Mouse (Mus musculus) kidney, postnatal 4 days (tissue): ENCODE measurements around the gene Jade2.

Experiments
- DNase-seq, 2 experiments: peaks; one replicate each; pipeline ENCODE4 v3.0.0; 2021; ENCODE audit warnings: mixed read lengths in 2 of 2

Gene Jade2

GRCm38 (mm10) chr11:51857081-51857671 is at the start of gene Jade2:
Jade2 (minus strand) TSS chr11:51857653.
- DNase-seq, result peak; percentile 65 to 76

DNA sequence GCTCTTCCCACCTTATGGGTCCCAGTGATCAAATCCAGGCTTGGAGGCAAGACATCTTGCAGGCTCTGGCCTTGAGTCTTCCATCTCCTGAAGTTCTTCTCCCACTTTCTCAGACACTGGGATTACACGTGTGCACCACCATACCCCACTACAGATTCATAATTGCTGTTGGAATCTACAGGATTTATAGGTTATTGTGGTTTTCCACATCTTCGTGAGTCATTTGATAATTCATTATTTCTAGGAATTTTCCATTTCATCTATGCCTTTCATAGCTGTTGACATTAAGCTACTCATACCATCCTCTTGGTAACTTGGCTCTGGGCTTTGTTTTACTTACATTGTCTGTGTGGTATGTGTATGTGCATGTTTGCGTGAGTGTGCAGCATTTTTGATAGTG is 46.8 kb upstream of the Jade2 start:
- no peak for DNase-seq

GRCm38 (mm10) chr11:51899691-51900090 is 42.2 kb upstream of the Jade2 start:
- no peak for DNase-seq

DNA sequence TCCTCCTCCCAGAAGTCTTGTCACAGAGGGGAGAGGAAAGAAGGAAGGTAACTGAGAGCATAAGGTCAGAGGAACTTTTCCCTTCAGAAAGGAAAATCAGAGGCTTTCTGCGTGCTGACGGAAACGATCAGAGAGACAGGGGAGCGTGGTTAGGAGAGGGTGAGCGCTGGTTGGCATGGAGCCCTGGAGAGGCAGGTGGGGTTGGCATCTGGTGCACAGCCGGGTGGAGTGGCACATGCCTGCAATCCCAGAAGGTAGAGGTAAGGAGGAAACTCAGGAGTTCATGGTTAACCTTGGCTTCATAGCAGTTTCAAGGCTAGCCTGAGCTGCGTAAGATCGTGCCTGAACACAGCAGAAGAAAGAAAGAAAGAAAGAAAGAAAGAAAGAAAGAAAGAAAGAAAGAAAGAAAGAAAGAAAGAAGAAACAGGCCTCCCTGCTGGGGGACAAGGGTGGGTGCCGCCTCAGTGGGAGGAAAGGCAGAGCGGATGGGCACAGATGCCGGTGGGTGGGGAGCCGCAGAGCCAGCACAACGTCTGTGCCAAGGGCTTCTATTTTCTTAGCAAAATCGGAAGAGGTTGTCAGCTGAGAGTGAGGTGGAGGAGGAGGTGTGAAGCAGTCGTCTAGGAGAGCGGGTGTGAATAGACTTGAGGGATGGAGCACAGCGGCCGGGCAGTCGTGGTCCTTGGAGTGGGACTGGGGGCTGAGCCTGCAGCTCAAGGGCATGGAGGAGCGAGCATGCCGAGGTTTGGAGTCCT is 41.0 kb upstream of the Jade2 start:
- DNase-seq, result no peak

DNA sequence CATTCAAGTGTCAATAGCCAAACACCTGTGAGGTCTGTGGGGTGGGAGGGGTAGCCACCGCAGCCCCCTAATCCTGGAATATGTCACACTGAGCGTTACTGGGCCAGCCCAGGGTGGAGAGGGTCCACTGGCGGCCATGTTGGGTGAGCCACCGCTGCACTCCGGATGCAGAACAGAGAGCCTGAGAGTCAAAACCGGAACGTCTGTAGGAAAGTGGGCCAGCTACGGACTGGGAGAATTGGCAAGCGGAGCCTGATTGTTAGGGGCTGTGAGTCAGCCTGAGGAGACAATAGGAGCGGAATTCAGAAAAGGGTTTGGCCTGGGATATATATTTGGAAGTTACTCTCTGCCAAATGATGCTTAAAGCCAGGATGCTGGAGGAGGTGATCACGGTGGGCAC is 39.9 kb upstream of the Jade2 start:
- DNase-seq, result no peak

DNA sequence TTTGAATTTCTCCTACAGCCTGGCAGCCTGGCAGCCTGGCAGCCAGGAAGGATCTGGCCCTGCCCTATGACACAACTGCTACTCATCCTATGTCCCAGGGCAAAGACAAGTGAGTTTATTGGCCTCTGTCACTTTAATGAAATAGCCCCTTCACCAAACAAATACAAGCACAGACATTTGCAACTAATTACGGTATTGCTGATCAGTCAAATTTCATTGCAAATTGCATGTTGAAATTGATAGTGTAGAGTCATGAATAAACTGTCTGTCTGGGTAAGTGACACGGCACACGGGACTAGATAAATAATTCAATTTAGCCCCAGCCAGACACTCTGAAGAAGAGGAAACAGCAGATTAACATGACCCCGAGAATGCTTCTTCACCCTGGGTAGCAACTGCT is 38.6 kb upstream of the Jade2 start:
- DNase-seq, result no peak

DNA sequence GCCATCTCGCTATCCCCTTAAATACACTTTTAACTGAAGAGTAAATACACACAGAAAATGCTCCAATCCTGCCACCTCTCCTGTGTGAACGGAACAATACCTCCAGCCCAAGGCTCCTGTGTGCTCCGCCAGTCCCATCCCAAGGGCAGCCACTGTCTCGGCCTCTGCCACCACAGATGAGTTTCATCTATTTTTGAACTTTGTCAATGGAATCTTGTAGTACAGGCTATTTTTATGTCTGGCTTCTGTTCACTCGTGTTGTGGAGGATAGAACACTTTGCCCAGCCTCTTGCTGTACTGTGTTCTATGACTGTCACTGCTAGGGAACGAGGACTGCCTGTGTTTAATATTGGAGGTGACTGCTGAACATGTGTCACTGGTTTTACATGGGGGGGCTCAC is 28.2 kb upstream of the Jade2 start:
- no peak for DNase-seq

DNA sequence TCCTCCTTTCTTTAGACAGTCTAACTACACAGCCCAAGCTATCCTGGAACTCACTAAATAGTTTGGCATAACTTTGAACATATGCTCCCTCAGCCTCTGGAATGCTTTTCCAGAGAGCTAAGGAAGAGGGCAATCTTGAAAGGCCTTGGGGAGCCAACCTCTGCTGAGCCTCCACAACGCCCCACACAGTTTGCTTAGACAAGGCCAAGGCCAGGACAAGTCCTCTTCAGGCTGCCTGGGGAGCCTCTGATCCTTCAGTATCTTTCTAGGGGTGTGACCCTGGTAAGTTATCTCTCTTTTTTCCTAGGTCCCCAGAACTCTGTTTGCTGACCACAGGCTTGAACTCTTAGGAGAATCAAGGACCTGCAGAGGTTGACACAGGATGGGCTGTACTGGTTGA is 26.6 kb upstream of the Jade2 start:
- no peak for DNase-seq

DNA sequence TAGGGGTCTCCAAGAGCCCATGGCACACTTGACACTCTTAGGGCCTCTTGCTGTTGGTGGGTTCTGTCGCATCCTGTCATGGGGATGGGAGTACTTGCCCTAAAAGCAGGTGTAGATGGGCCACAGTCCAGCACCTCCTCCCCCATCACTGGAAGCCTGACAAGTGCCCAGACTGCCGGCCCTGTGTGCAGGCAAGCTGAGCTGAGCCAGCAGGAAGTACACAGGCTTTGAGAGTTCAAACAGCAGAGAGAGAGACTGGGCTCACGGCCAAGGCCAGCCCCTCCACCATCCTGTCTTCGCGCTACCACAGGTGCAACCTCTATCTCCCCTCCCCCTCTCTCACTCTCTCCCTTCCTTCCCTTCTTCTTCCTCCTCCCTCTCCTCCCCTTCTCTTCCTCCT is 26.2 kb upstream of the Jade2 start:
- peak; percentile 55 to 69 for DNase-seq

GRCm38 (mm10) chr11:51881776-51882175 is 24.3 kb upstream of the Jade2 start:
- DNase-seq, result no peak

DNA sequence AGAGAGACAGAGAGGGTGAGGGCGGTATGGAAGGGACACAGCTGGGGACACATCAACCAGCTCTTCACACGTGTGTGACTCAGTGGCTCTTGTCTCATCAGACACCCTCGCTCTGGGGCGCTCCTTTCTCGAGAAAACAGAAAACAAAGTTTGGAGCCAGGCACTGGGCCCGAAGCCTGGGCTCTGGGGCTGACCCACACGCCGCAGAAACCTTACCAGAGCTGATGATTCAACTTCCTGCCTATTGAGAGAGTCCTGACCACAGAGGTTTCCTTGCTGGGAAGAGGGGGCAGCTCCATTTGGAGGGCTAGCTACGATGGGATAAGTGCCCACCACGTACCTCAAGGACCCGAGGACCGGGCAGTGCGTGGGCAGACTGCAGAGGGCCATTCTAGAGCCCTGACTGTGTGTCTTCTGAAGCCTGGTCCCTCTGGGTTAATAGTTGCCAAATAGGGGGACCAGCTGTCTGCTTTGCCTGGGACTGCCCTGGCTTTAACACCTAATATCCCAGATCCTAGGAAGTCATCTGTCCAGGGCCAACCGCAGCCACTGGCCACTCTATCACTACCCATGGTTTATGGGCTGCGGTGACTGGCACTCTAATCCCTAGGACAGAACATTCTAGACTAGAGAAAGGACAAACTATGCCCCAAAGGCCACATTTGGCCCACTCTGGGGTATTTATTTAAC is 23.7 kb upstream of the Jade2 start:
- DNase-seq, result no peak

GRCm38 (mm10) chr11:51876943-51877344 is 19.5 kb upstream of the Jade2 start:
- peak; percentile 39 to 66 for DNase-seq

DNA sequence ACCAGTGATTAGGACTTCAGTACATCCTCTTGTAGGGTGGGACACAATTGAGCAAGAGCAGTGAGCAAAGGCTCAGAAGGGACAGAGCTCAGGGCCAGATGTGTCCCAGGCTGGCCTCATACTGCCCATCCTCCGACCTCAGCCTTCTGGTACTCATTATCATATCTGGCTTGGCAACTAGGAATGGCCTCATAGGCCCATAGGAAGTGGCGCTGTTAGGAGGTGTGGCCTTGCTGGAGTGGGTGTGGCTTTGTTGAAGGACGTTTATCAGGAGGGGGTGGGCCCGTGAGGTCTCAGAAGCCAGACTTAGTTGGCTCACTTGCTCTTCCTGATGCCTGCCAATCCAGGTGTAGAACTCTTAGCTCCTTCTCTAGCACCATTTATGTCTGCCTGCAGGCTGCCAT is 18.3 kb upstream of the Jade2 start:
- DNase-seq, result no peak

DNA sequence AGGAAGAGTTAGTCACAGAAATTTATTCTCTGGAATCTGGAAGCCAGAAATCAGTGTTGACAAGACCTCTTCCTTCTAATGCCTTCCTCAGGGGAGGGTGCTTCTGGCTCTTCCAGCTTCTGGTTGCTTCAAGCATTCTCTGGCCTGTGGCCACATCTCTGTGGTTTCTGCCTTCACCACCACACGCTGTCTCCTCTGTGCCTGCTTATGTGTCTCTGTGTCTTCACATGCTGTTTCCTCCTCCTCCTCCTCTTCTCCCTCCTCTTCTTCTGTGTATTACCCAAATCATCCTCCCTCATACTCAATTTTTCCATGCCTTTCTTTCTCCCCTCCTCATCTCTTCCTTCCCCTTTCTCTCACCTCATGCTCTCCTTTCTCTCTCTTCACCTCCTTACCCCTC is 17.6 kb upstream of the Jade2 start:
- DNase-seq, result no peak

DNA sequence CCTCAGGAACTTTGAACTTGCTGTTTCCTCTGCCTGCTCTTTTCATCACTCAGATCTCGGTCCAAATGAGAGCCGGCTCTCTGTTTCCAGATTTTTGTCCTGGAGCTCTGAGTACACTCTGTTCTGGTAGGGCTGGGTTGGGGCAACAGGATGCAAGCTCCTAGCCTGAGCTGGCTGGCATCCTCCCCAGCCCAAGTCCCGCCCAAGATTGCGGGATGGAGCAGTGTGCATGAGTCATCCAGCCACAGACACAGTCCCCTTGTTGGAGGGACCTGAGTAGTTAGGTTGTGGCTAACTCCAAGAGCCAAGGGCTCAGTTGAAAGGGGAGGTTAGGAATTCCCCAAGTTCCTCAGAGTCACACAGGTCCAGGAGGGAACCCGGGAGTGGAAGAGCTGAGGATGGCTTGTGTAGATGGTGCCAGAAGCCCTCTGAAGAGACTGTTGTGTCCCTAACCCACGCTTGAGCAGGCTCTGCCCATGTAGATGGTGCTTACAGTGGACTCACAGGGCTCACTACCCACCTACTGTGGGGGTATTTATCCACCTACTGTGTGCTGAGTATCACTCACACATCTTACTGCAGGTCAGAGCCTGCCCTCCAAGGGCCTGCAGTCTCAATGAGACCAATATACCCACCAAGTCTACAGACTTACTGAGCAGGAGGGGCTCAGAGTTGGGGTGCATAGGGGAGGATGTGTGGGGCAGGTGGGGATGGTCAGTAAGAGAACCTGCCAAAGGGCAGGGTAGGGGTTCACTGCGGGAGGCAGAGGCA is 17.0 kb upstream of the Jade2 start:
- DNase-seq, result peak; percentile 12 to 18

GRCm38 (mm10) chr11:51873141-51873540 is 15.7 kb upstream of the Jade2 start:
- DNase-seq, result no peak

GRCm38 (mm10) chr11:51867261-51867660 is 9.8 kb upstream of the Jade2 start:
- DNase-seq, result no peak

GRCm38 (mm10) chr11:51866020-51866419 is 8.6 kb upstream of the Jade2 start:
- no peak for DNase-seq

DNA sequence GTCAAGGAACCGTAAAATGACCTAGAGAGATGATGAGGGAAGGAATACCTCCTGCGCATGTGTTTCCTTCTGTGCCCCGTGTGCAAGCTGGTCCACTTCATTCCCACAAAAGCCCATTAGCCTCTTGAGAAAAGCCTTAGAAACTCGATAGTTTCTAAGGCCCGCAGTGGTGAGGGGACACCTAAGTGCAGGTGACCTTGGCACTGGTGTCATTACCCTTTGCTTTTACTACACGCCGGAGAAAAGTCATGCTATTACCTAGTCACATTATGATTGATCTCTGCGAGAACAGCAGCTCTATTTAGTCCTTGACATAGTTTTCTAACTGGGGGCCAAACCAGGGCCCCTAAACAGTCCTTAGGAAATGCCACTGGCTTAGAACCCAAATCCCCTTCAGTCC is 3.2 kb upstream of the Jade2 start:
- no peak for DNase-seq

DNA sequence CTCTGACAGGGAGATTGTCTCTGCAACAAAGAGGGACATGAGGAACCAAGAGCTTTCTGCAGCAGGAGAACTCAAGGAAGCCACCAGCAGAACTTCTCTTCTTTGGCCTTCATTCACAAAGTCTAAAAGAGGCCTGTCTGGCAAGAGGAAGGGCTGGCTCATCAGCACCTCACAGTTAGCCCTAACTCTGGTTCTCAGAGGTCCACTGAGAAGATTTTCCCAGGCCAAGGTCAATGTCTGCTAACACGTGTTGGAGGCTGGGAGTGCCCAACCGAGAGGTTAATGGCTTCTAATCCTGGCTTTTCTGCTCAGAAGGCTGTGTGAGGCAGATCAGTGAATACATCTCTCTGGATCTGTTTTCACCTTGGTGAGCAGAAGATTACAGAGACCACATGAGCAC is 2.1 kb upstream of the Jade2 start:
- DNase-seq, result no peak

DNA sequence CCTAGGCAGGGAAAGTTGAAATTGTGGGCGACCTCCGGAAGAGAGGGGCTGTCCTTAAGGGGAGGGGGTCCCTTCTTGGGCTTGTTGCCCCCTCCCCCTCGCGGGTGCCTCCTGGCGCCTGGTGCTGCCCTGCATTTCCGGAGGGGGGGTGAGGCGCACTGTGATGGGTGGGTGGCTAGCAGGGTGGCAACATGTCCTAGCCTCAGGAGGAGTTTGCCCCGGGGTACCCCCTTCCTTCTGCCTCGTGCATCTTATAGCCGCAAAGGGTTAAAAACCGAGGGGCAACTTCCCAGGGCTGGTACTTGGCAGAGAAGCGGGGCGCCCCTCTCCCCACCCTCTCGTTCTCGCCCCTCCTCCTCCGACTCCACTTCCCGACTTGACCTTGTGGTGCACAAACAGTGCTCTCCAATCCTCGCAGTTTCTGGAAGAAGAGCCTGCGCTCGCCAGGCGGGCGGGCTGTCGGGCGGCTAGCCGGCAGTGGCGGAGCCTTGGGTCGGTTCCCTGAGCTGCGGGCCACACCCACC is 1.1 kb upstream of the Jade2 start:
- DNase-seq, result peak; percentile 73 to 81

DNA sequence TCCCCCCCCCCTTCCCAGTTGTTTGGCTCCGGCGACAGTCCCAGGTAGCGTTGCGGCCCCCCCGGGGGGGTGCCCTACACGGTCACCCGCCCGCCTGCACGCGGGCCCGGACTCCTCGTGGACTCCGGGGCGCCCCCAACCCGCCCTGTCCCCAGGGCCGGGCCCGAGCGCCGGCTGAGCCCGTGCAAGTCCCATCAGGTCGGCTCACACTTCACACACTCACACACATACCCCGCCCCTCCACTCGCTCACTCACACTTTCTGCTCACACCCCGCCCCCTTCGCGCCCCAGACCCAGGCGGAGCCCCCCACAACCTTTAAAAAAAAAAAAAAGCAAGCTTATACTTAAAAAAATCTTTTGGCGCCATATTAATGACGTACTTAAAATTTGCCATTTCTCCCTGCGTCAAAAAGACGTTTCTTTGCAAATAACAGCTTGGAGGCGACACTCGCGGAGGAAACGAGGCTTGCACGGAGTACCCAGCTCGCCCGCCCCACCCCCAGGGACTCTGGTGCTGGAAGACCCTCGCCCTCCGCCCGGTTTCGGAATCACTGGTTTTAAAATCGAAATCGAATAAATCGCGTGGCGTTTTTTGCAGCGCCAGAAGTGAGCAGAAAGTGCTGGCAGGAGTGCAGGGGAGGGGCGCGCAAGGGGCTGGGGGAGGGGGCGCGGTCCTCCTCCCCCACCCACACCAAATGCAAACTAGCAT is 520 bp upstream of the Jade2 start:
- peak; percentile 74 to 85 for DNase-seq
